Mouse (Mus musculus) spleen, adult 2 months (tissue): ENCODE measurements around the gene Tnmd.

Experiments
- CTCF ChIP-seq: fragments of 200-500 bp; IDR thresholded peaks from 2 replicates; pipeline ENCODE4 v1.5.1; 2011; ENCODE audit warnings: mild to moderate bottlenecking, inconsistent platforms; ENCODE audit not compliant: insufficient read depth, insufficient read length, insufficient replicate concordance; ENCODE audit errors: extremely low read depth
- POLR2A ChIP-seq: fragments of 200-500 bp; IDR thresholded peaks from 2 replicates; pipeline ENCODE4 v1.6.1; 2011; ENCODE audit warnings: low read depth, low read length, inconsistent platforms

- TF ChIP-seq CTCF (no peak), POLR2A (no peak)
Measured at GRCm38 (mm10) chrX:133908261-133908660, 57.5 kb downstream of the Tnmd start, which contains the start of gene Srpx2.
